Mouse (Mus musculus): Measurements from ENCODE around the gene 4931428F04Rik. TPM values are rescaled to one million over a fixed set of nuclear protein-coding genes. Genes with fewer than 3 reads are reported as not detected.
A peak's percentile ranks its signal among the peaks of the same experiment; 100 is the strongest.
"Not testable (repeated sequence)": the region's sequence is repeated elsewhere in the genome, so short reads cannot be mapped to it uniquely, and the experiment has no call there.

Gene 4931428F04Rik
- polyA plus RNA-seq, 1 experiment from 2014 or later, result 34.2 TPM

DNA sequence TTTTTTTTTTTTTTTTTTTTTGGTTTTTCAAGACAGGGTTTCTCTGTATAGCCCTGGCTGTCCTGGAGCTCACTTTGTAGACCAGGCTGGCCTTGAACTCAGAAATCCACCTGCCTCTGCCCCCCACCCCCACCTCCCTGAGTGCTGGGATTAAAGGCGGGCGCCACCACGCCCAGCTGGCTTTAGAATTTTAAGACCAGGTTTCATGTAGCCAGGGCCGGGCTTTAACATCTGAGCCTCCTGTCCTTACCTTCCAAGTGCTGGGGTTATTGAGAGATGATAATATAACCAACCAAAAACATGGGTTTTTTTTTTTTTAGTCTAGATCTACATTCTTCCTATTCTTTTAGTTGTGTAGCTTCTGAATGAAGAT lies 57.4 kb downstream of the 4931428F04Rik start:
- DNase-seq (ENCODE audit: low spot score, missing footprints); H3K9me3 ChIP-seq (ENCODE audit: control insufficient read depth, low read length); ATAC-seq (ENCODE audit: low FRiP score); H3K36me3 ChIP-seq (ENCODE audit: control insufficient read depth, insufficient read depth, low read length); H3K4me1 ChIP-seq (ENCODE audit: control insufficient read depth, insufficient read depth, low read length); H3K27ac ChIP-seq (ENCODE audit: low read depth, low read length); H3K27me3 ChIP-seq (ENCODE audit: control insufficient read depth, insufficient read depth, low read length); H3K9ac ChIP-seq (ENCODE audit: low read length); H3K4me2 ChIP-seq; H3K4me3 ChIP-seq (ENCODE audit: low read depth, low read length): not testable (repeated sequence)
- 93% methylated on average over 4 of the region's 4 CpGs for WGBS

- Histone ChIP-seq H3K4me2 (no peak overlapping the region), H3K4me3 (ENCODE audit: low read depth, low read length) (no peak overlapping the region), H3K27me3 (ENCODE audit: control insufficient read depth, insufficient read depth, low read length) (no peaks in the 10 kb centered on the region), H3K36me3 (ENCODE audit: control insufficient read depth, insufficient read depth, low read length) (no peaks in the 10 kb centered on the region), H3K27ac (ENCODE audit: low read depth, low read length) (no peak overlapping the region), H3K9me3 (ENCODE audit: control insufficient read depth, low read length) (no peaks in the 10 kb centered on the region), H3K9ac (ENCODE audit: low read length) (no peak overlapping the region), H3K4me1 (ENCODE audit: control insufficient read depth, insufficient read depth, low read length) (no peaks in the 10 kb centered on the region)
- WGBS, result 88% methylated on average over 12 of the region's 12 CpGs
- ATAC-seq (ENCODE audit: low FRiP score) (no peak), DNase-seq (ENCODE audit: low spot score, missing footprints) (peak; percentile 60)
Observed at GRCm38 (mm10) chr8:105231503-105232320, 58.0 kb downstream of the 4931428F04Rik start.

MicroRNA genes within 50 kb of the gene (microRNA counts, 519-probe panel; counts per million panel counts)
- microRNA mmu-miR-328, result 3,760 counts per million, percentile 27 among the panel's probes with 10 or more counts

Small RNA genes lying within 50 kb of the gene (microRNA-seq; reads per million reads assigned to microRNA genes)
- not detected for gene Gm27320
- 229 reads per million, percentile 65 among the genes with 10 or more reads in this experiment for gene Mir328

Other genes starting within 250 kb of the 4931428F04Rik start
- not detected in 2 replicates for gene Ces3a, start 241.3 kb downstream of the 4931428F04Rik start, polyA plus RNA-seq (2014; fragmentation: Nextera tagmentation; extraction: Ambion mirVana)
- not detected in 2 replicates for gene Ces3b, start 206.1 kb downstream of the 4931428F04Rik start, polyA plus RNA-seq (2014; fragmentation: Nextera tagmentation; extraction: Ambion mirVana)
- gene Ces4a, start 158.1 kb downstream of the 4931428F04Rik start, polyA plus RNA-seq (2014; fragmentation: Nextera tagmentation; extraction: Ambion mirVana), result not detected in 2 replicates
- 49.8 and 60.2 TPM in 2 replicates for gene Cbfb, start 119.2 kb downstream of the 4931428F04Rik start, polyA plus RNA-seq (2014; fragmentation: Nextera tagmentation; extraction: Ambion mirVana)
- 32.3 and 32.9 TPM in 2 replicates for gene D230025D16Rik, start 64.7 kb downstream of the 4931428F04Rik start, polyA plus RNA-seq (2014; fragmentation: Nextera tagmentation; extraction: Ambion mirVana)
- 5.6 and 6.1 TPM in 2 replicates for gene B3gnt9, start 34.7 kb downstream of the 4931428F04Rik start, polyA plus RNA-seq (2014; fragmentation: Nextera tagmentation; extraction: Ambion mirVana)
- gene Tradd, start 25.3 kb downstream of the 4931428F04Rik start, polyA plus RNA-seq (2014; fragmentation: Nextera tagmentation; extraction: Ambion mirVana), result 11.3 and 15.0 TPM in 2 replicates
- gene Fbxl8, start 25.2 kb downstream of the 4931428F04Rik start, polyA plus RNA-seq (2014; fragmentation: Nextera tagmentation; extraction: Ambion mirVana), result 0.84 and 1.5 TPM in 2 replicates
- gene Hsf4, start 20.1 kb downstream of the 4931428F04Rik start, polyA plus RNA-seq (2014; fragmentation: Nextera tagmentation; extraction: Ambion mirVana), result not detected in 2 replicates
- 2.0 and 3.2 TPM in 2 replicates for gene Nol3, start 13.7 kb downstream of the 4931428F04Rik start, polyA plus RNA-seq (2014; fragmentation: Nextera tagmentation; extraction: Ambion mirVana)
- gene Exoc3l, start 6.2 kb upstream of the 4931428F04Rik start, polyA plus RNA-seq (2014; fragmentation: Nextera tagmentation; extraction: Ambion mirVana), result 6.4 and 8.6 TPM in 2 replicates
- 94.9 and 101 TPM in 2 replicates for gene E2f4, start 7.8 kb upstream of the 4931428F04Rik start, polyA plus RNA-seq (2014; fragmentation: Nextera tagmentation; extraction: Ambion mirVana)
- gene Elmo3, start 15.7 kb upstream of the 4931428F04Rik start, polyA plus RNA-seq (2014; fragmentation: Nextera tagmentation; extraction: Ambion mirVana), result 0.81 and 1.8 TPM in 2 replicates
- gene Lrrc29, start 36.4 kb upstream of the 4931428F04Rik start, polyA plus RNA-seq (2014; fragmentation: Nextera tagmentation; extraction: Ambion mirVana), result 0.91 and 1.1 TPM in 2 replicates
- gene Tmem208, start 36.5 kb upstream of the 4931428F04Rik start, polyA plus RNA-seq (2014; fragmentation: Nextera tagmentation; extraction: Ambion mirVana), result 87.6 and 91.4 TPM in 2 replicates
- gene Fhod1, start 58.1 kb upstream of the 4931428F04Rik start, polyA plus RNA-seq (2014; fragmentation: Nextera tagmentation; extraction: Ambion mirVana), result 1.6 and 2.0 TPM in 2 replicates
- gene Slc9a5, start 59.0 kb upstream of the 4931428F04Rik start, polyA plus RNA-seq (2014; fragmentation: Nextera tagmentation; extraction: Ambion mirVana), result 2.9 and 3.2 TPM in 2 replicates
- 0.55 and 0.61 TPM in 2 replicates for gene Plekhg4, start 83.4 kb upstream of the 4931428F04Rik start, polyA plus RNA-seq (2014; fragmentation: Nextera tagmentation; extraction: Ambion mirVana)
- gene Kctd19, start 123.6 kb upstream of the 4931428F04Rik start, polyA plus RNA-seq (2014; fragmentation: Nextera tagmentation; extraction: Ambion mirVana), result not detected in 2 replicates
- gene Lrrc36, start 123.7 kb upstream of the 4931428F04Rik start, polyA plus RNA-seq (2014; fragmentation: Nextera tagmentation; extraction: Ambion mirVana), result 1.9 and 2.7 TPM in 2 replicates
- gene Tppp3, start 181.7 kb upstream of the 4931428F04Rik start, polyA plus RNA-seq (2014; fragmentation: Nextera tagmentation; extraction: Ambion mirVana), result 106 and 107 TPM in 2 replicates
- 14.5 and 19.0 TPM in 2 replicates for gene Zdhhc1, start 207.0 kb upstream of the 4931428F04Rik start, polyA plus RNA-seq (2014; fragmentation: Nextera tagmentation; extraction: Ambion mirVana)
- 19.8 and 24.3 TPM in 2 replicates for gene Hsd11b2, start 228.9 kb upstream of the 4931428F04Rik start, polyA plus RNA-seq (2014; fragmentation: Nextera tagmentation; extraction: Ambion mirVana)

All from midbrain, embryonic 11.5 days (tissue).